Mouse (Mus musculus) heart, adult 2 months (tissue): Measurements from ENCODE around the gene Rph3al.

Experiments used
- CTCF ChIP-seq: fragments of 200-600 bp; IDR thresholded peaks from 2 replicates; pipeline ENCODE4 v1.8.1; 2022; ENCODE audit warnings: antibody characterized with exemption, mild to moderate bottlenecking, moderate library complexity
- POLR2A ChIP-seq: fragments of 200-500 bp; IDR thresholded peaks from 2 replicates; pipeline ENCODE4 v1.6.1; 2011; ENCODE audit warnings: mild to moderate bottlenecking, low read depth, low read length, control low read depth; ENCODE audit not compliant: insufficient read depth

GRCm38 (mm10) chr11:75985948-75986347 is 47.7 kb upstream of the Rph3al start:
- TF ChIP-seq POLR2A: no peak
- no peak for TF ChIP-seq CTCF
